Mouse (Mus musculus): Measurements from ENCODE around the gene Hadh. TPM values are rescaled to one million over a fixed set of nuclear protein-coding genes. Genes with fewer than 3 reads are reported as not detected.

The Hadh gene
- polyA plus RNA-seq, 1 experiment, result 18.2 TPM

- no peaks in the 10 kb centered on the region for H3K4me1 ChIP-seq (ENCODE audit: control insufficient read depth, insufficient read depth, insufficient read length)
- H3K36me3 ChIP-seq (ENCODE audit: control insufficient read depth, insufficient read depth, low read length), result no peaks in the 10 kb centered on the region
- TF ChIP-seq CTCF (IDR thresholded peaks at IDR 0.05; ENCODE audit: extremely low read depth, insufficient read depth, insufficient read length, insufficient replicate concordance), result no peak
- H3K27me3 ChIP-seq (ENCODE audit: control insufficient read depth, insufficient read depth, low read length), result no peaks in the 10 kb centered on the region
- WGBS, result 95% methylated on average over 6 of the region's 6 CpGs
- no peak for DNase-seq (ENCODE audit: low read depth in 1 of 2, low spot score in 2 of 2)
- H3K27ac ChIP-seq (ENCODE audit: insufficient read depth, low read length), result no peak overlapping the region
- no peak overlapping the region for H3K4me3 ChIP-seq (ENCODE audit: extremely low read depth, insufficient read depth, insufficient read length)
Measured at GRCm38 (mm10) chr3:131260418-131260817, 11.5 kb downstream of the Hadh start.

- Histone ChIP-seq H3K36me3 (ENCODE audit: control insufficient read depth, insufficient read depth, low read length) (no peaks in the 10 kb centered on the region), H3K4me3 (ENCODE audit: extremely low read depth, insufficient read depth, insufficient read length) (no peak overlapping the region), H3K27me3 (ENCODE audit: control insufficient read depth, insufficient read depth, low read length) (no peaks in the 10 kb centered on the region), H3K27ac (ENCODE audit: insufficient read depth, low read length) (no peak overlapping the region), H3K4me1 (ENCODE audit: control insufficient read depth, insufficient read depth, insufficient read length) (no peaks in the 10 kb centered on the region)
- no peak for DNase-seq (ENCODE audit: low read depth in 1 of 2, low spot score in 2 of 2)
- WGBS, result 89% methylated on average over 9 of the region's 9 CpGs
- TF ChIP-seq POLR2A (IDR thresholded peaks at IDR 0.05; ENCODE audit: low read depth, low read length), result no peak
- no peak for TF ChIP-seq CTCF (IDR thresholded peaks at IDR 0.05; ENCODE audit: extremely low read depth, insufficient read depth, insufficient read length, insufficient replicate concordance)
Measured at GRCm38 (mm10) chr3:131259392-131259965, 12.4 kb downstream of the Hadh start.

- TF ChIP-seq CTCF (IDR thresholded peaks at IDR 0.05; ENCODE audit: extremely low read depth, insufficient read depth, insufficient read length, insufficient replicate concordance) (no peak), POLR2A (IDR thresholded peaks at IDR 0.05; ENCODE audit: low read depth, low read length) (no peak)
- Histone ChIP-seq H3K4me1 (ENCODE audit: control insufficient read depth, insufficient read depth, insufficient read length) (no peaks in the 10 kb centered on the region), H3K27me3 (ENCODE audit: control insufficient read depth, insufficient read depth, low read length) (no peaks in the 10 kb centered on the region), H3K36me3 (ENCODE audit: control insufficient read depth, insufficient read depth, low read length) (no peaks in the 10 kb centered on the region), H3K4me3 (ENCODE audit: extremely low read depth, insufficient read depth, insufficient read length) (no peak overlapping the region), H3K27ac (ENCODE audit: insufficient read depth, low read length) (no peak overlapping the region)
- DNase-seq (ENCODE audit: low read depth in 1 of 2, low spot score in 2 of 2), result no peak
- 94% methylated on average over 3 of the region's 3 CpGs for WGBS
Measured at GRCm38 (mm10) chr3:131258921-131259320, 13.0 kb downstream of the Hadh start.

- DNase-seq (ENCODE audit: low read depth in 1 of 2, low spot score in 2 of 2), result no peak
- H3K4me3 ChIP-seq (ENCODE audit: extremely low read depth, insufficient read depth, insufficient read length), result no peak overlapping the region
- WGBS, result 91% methylated on average over 3 of the region's 3 CpGs
- H3K4me1 ChIP-seq (ENCODE audit: control insufficient read depth, insufficient read depth, insufficient read length), result no peaks in the 10 kb centered on the region
- no peaks in the 10 kb centered on the region for H3K27me3 ChIP-seq (ENCODE audit: control insufficient read depth, insufficient read depth, low read length)
- no peak overlapping the region for H3K27ac ChIP-seq (ENCODE audit: insufficient read depth, low read length)
- TF ChIP-seq CTCF (IDR thresholded peaks at IDR 0.05; ENCODE audit: extremely low read depth, insufficient read depth, insufficient read length, insufficient replicate concordance) (no peak), POLR2A (IDR thresholded peaks at IDR 0.05; ENCODE audit: low read depth, low read length) (no peak)
- no peaks in the 10 kb centered on the region for H3K36me3 ChIP-seq (ENCODE audit: control insufficient read depth, insufficient read depth, low read length)
Measured at GRCm38 (mm10) chr3:131255399-131255981, 16.4 kb downstream of the Hadh start.

- no peak for DNase-seq (ENCODE audit: low read depth in 1 of 2, low spot score in 2 of 2)
- Histone ChIP-seq H3K36me3 (ENCODE audit: control insufficient read depth, insufficient read depth, low read length) (no peaks in the 10 kb centered on the region), H3K4me1 (ENCODE audit: control insufficient read depth, insufficient read depth, insufficient read length) (no peaks in the 10 kb centered on the region), H3K27ac (ENCODE audit: insufficient read depth, low read length) (no peak overlapping the region), H3K4me3 (ENCODE audit: extremely low read depth, insufficient read depth, insufficient read length) (no peak overlapping the region), H3K27me3 (ENCODE audit: control insufficient read depth, insufficient read depth, low read length) (no peaks in the 10 kb centered on the region)
- 90% methylated on average over 4 of the region's 4 CpGs for WGBS
- TF ChIP-seq POLR2A (IDR thresholded peaks at IDR 0.05; ENCODE audit: low read depth, low read length) (no peak), CTCF (IDR thresholded peaks at IDR 0.05; ENCODE audit: extremely low read depth, insufficient read depth, insufficient read length, insufficient replicate concordance) (no peak)
Measured at GRCm38 (mm10) chr3:131254991-131255390, 16.9 kb downstream of the Hadh start.

- WGBS, result 94% methylated on average over 7 of the region's 7 CpGs
- DNase-seq (ENCODE audit: low read depth in 1 of 2, low spot score in 2 of 2), result no peak
- Histone ChIP-seq H3K4me1 (ENCODE audit: control insufficient read depth, insufficient read depth, insufficient read length) (no peaks in the 10 kb centered on the region), H3K4me3 (ENCODE audit: extremely low read depth, insufficient read depth, insufficient read length) (no peak overlapping the region), H3K36me3 (ENCODE audit: control insufficient read depth, insufficient read depth, low read length) (peaks cover 4% of the 10 kb centered on the region), H3K27ac (ENCODE audit: insufficient read depth, low read length) (no peak overlapping the region), H3K27me3 (ENCODE audit: control insufficient read depth, insufficient read depth, low read length) (no peaks in the 10 kb centered on the region)
- TF ChIP-seq POLR2A (IDR thresholded peaks at IDR 0.05; ENCODE audit: low read depth, low read length), result no peak
- TF ChIP-seq CTCF (IDR thresholded peaks at IDR 0.05; ENCODE audit: extremely low read depth, insufficient read depth, insufficient read length, insufficient replicate concordance), result no peak
Measured at GRCm38 (mm10) chr3:131251601-131252000, 20.3 kb downstream of the Hadh start.

GRCm38 (mm10) chr3:131250978-131251377 lies 20.9 kb downstream of the Hadh start:
- Histone ChIP-seq H3K4me3 (ENCODE audit: extremely low read depth, insufficient read depth, insufficient read length) (no peak overlapping the region), H3K36me3 (ENCODE audit: control insufficient read depth, insufficient read depth, low read length) (peaks cover 4% of the 10 kb centered on the region), H3K4me1 (ENCODE audit: control insufficient read depth, insufficient read depth, insufficient read length) (no peaks in the 10 kb centered on the region), H3K27me3 (ENCODE audit: control insufficient read depth, insufficient read depth, low read length) (no peaks in the 10 kb centered on the region), H3K27ac (ENCODE audit: insufficient read depth, low read length) (no peak overlapping the region)
- no peak for DNase-seq (ENCODE audit: low read depth in 1 of 2, low spot score in 2 of 2)
- TF ChIP-seq CTCF (IDR thresholded peaks at IDR 0.05; ENCODE audit: extremely low read depth, insufficient read depth, insufficient read length, insufficient replicate concordance) (no peak), POLR2A (IDR thresholded peaks at IDR 0.05; ENCODE audit: low read depth, low read length) (no peak)
- WGBS, result 89% methylated on average over 13 of the region's 13 CpGs

Measured in spleen, adult 2 months (tissue).